Mouse (Mus musculus): ENCODE results near the gene Zbtb38. TPM values are rescaled to one million over a fixed set of nuclear protein-coding genes. Genes with fewer than 3 reads are reported as not detected.

Gene Zbtb38
- polyA plus RNA-seq, 1 experiment = 16.1 TPM

DNA sequence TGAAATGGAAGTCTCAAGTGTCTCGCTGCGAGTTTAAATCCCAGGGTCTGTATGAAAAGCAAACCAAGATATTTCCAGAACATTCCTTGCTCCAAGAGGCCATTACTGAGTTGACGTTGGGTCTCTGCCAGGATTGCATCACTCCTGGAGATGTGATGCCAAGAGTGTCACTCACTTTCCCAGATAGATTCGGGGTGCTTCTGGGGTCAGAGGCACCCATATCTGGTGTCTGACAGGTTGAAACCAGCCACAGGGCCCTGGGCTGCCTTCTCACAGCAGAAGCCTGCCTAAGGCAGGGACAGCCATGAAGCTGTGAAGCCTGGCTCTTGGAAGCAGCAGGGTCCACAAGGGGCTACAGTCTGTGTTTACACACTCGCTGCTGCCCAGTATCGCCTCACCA is 24.9 kb downstream of the Zbtb38 start:
- peak; percentile 72 for DNase-seq
- no peak for TF ChIP-seq CTCF (IDR thresholded peaks at IDR 0.05; ENCODE audit: insufficient read depth, low read length)
- no peak for TF ChIP-seq POLR2A (IDR thresholded peaks at IDR 0.05; ENCODE audit: borderline replicate concordance, extremely low read depth, low read depth, low read length)
- H3K4me3 ChIP-seq (replicated peaks; ENCODE audit: extremely low read depth, low read depth, low read length) = no peak overlapping the region
- H3K4me1 ChIP-seq (ENCODE audit: control insufficient read depth, insufficient read depth, low read length) = peaks cover 17% of the 10 kb centered on the region
- 51% methylated on average over 6 of the region's 6 CpGs for WGBS

DNA sequence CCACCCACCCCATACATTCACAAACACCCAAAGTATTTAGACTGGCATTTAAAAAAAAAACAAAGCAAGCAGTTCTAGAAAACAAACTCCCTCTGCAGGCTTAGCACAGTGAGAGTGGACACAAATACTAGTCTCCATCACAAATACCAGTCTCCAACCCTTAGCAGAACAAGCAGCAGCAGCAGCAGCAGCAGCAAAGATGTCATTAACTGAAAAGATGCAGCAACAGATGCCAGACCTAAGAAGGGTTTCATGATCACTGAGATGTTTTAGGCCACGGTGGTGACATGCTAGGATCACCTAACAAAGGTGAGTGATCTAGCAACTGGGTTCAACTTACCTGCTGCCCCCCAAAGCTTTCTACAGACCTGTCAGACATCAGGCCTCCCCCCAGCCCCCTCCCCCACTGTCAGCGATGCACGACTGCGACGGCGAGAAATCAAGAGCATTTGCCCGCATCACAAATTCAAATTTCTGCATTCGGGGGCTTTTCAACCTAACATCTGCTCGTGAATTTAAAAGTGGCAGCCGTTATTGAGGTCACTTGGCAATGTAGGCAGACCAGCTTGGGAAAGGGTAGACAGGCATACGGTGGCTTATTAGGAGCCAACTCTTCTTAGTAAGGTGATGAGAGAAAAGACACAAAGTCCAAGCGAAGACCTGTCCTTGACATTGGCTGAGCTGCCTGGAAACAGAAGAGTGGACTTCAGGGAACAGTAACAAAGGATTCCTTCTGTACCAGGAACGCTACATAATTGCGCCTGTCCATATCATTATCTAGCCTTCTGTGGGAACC is 26.1 kb downstream of the Zbtb38 start:
- Histone ChIP-seq H3K4me3 (replicated peaks; ENCODE audit: extremely low read depth, low read depth, low read length) (no peak overlapping the region), H3K4me1 (ENCODE audit: control insufficient read depth, insufficient read depth, low read length) (peaks cover 13% of the 10 kb centered on the region)
- DNase-seq = no peak
- WGBS = 71% methylated on average over 14 of the region's 14 CpGs
- TF ChIP-seq POLR2A (IDR thresholded peaks at IDR 0.05; ENCODE audit: borderline replicate concordance, extremely low read depth, low read depth, low read length) (no peak), CTCF (IDR thresholded peaks at IDR 0.05; ENCODE audit: insufficient read depth, low read length) (no peak)

DNA sequence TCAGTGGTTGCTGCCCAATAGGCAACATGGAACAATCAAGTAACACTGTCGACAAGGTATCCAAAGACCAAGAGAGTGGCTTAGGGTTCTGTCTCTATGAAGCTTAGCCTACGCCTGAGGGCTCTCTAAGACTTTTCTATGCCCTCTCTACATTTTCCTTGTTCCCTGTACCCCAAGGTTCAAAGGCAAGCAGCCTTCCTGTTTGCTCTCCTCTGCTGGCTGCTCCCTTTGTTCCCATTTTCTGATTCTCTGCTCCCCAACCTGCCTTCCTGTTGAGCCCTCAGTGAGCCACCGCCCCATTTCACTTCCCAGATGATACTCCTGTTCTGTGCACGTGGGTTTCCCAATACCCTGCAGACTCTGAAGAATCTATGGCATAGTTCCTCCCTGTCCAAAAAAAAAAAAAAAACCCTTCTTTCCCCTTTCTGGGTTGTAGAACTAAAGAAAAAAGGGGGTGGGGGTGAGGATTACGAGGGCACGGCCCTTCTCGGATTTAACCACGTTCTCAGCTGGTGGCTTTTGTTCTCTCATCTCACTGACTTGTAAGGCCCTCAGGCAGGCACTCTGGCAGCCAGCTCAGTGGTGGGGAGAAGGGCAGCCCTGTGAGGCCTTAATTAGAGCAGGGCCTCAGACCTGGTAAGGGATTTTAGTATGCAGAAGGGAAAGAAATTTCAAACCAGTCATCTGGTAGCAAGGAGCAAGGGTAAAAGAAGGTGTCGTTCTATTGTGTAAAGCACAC is 26.9 kb downstream of the Zbtb38 start:
- TF ChIP-seq POLR2A (IDR thresholded peaks at IDR 0.05; ENCODE audit: borderline replicate concordance, extremely low read depth, low read depth, low read length) = no peak
- TF ChIP-seq CTCF (IDR thresholded peaks at IDR 0.05; ENCODE audit: insufficient read depth, low read length) = no peak
- 50% methylated on average over 9 of the region's 9 CpGs for WGBS
- peaks cover 18% of the 10 kb centered on the region for H3K4me1 ChIP-seq (ENCODE audit: control insufficient read depth, insufficient read depth, low read length)
- H3K4me3 ChIP-seq (replicated peaks; ENCODE audit: extremely low read depth, low read depth, low read length) = no peak overlapping the region
- no peak for DNase-seq

DNA sequence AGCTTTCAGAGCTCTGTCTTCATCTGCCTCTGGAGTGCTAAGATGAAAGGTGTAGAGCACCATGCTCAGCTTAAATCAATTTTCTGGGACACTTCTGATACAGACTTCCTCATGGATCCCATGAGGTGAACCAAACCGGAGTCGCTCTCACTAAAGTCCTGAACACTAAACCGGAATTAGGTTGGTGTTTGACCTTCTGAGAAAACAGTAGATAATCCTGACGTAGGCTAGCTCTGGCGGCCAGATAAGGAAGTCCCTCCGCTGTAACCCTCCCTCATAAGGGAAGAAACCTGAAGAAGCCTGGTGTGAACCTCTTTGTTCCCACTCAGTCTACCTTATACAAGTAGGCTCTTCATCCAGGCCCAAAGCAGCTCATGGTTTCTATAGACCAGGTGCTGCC is 29.0 kb downstream of the Zbtb38 start:
- no peak overlapping the region for H3K4me3 ChIP-seq (replicated peaks; ENCODE audit: extremely low read depth, low read depth, low read length)
- H3K4me1 ChIP-seq (ENCODE audit: control insufficient read depth, insufficient read depth, low read length) = peaks cover 19% of the 10 kb centered on the region
- WGBS = 92% methylated on average over 6 of the region's 6 CpGs
- no peak for DNase-seq
- TF ChIP-seq POLR2A (IDR thresholded peaks at IDR 0.05; ENCODE audit: borderline replicate concordance, extremely low read depth, low read depth, low read length) (no peak), CTCF (IDR thresholded peaks at IDR 0.05; ENCODE audit: insufficient read depth, low read length) (no peak)

DNA sequence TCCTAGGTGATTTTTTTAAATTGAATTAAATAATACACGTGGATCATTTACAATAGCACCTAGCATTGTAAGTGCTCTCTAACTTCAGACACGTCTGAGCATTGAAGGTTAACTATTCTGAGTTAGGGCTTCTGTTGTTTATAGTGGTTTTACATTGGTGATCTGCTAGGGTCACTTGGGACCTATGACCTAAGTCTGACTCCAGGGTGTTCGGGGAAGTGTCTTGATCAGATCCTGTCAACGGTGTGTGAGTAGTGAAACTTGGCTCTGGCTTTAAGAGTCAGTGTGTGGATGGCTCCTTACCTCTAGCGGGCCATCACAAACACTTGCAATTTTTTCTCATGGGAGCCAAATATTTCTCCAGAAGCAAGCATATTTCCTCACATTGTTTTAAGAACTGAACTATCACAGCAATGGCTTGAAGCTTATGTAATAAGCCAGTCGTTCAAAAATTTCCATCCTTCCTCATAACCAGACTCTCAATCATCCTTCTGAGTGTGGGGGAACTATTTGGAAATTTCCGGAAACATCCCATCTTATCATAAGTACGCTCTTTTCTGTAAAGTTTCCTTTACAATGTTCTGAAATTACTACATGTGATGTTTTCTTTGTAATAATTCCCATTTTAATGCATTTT is 31.4 kb downstream of the Zbtb38 start:
- DNase-seq = no peak
- peaks cover 17% of the 10 kb centered on the region for H3K4me1 ChIP-seq (ENCODE audit: control insufficient read depth, insufficient read depth, low read length)
- no peak overlapping the region for H3K4me3 ChIP-seq (replicated peaks; ENCODE audit: extremely low read depth, low read depth, low read length)
- WGBS = 47% methylated on average over 8 of the region's 8 CpGs
- TF ChIP-seq CTCF (IDR thresholded peaks at IDR 0.05; ENCODE audit: insufficient read depth, low read length) (no peak), POLR2A (IDR thresholded peaks at IDR 0.05; ENCODE audit: borderline replicate concordance, extremely low read depth, low read depth, low read length) (no peak)

DNA sequence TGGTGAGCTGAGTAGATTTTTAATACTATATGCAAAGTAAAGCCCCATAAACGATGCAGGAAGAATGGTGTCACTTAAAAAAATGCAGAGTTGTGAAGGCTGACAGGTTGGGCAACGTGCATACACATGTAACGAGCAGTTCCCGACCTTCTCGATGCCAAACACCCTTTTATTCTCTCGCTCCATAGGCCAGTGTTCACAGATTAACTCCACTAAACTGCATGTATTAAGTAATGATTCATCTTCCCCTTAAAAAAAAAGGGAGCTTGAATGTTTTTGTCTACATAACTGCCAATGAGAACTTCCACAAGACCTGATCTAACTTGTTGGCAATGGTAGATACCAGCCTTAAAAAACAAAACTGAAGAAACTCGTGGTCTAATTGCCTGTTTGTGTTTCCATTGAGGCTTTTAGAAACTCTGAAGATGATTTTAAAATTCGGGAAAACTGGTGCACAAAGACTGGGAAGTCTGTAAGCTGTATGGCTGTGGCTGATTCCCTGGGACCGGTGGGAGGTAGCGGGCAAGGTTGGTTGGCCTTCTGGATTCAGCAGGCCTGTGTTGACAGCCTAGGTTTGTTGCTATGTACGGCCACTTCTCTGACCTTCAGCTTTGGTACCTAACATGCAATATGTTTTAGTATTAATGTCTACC is 32.0 kb downstream of the Zbtb38 start:
- WGBS = 50% methylated on average over 11 of the region's 11 CpGs
- H3K4me3 ChIP-seq (replicated peaks; ENCODE audit: extremely low read depth, low read depth, low read length) = no peak overlapping the region
- peaks cover 18% of the 10 kb centered on the region for H3K4me1 ChIP-seq (ENCODE audit: control insufficient read depth, insufficient read depth, low read length)
- TF ChIP-seq CTCF (IDR thresholded peaks at IDR 0.05; ENCODE audit: insufficient read depth, low read length) (no peak), POLR2A (IDR thresholded peaks at IDR 0.05; ENCODE audit: borderline replicate concordance, extremely low read depth, low read depth, low read length) (no peak)
- DNase-seq = no peak

DNA sequence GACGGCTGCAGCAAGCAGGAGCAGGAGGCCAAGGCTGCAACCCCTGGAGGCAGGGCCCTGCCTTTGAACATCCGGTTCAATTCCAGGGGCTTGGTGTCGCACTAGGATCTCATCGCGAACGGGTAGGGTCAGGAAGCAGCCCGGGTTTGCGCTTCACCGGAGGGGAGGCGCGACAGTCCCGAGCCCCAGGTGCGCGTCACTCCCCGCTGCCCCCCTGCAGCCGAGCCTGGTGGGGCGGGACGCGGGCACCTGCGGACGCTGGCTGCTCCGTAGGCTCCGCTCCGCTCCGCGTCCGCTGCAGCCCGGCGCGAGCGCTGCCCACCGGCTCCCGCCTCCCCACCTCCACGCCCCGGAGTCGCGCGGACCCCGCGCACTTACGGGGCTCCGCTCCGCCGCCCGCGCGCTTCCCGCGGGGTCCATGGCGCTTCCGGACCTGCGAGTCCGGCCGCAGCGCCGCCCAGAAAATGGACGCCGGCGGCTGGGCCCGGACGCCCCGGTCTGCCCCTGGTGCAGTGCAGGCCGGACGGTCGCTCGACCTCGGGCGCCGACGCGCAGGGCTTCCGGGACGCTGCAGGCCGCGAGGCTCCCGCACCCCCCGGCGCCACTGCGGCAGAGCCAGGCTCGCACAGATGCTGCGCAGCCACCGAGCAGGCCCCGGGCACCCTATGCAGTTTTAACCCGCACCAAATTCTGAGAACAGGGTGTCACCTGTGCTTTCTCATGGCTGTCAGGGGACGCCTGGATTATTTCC is 33.0 kb downstream of the Zbtb38 start:
- peak; percentile 85 for DNase-seq
- Histone ChIP-seq H3K4me3 (replicated peaks; ENCODE audit: extremely low read depth, low read depth, low read length) (peak overlapping the region; percentile 87), H3K4me1 (ENCODE audit: control insufficient read depth, insufficient read depth, low read length) (peaks cover 18% of the 10 kb centered on the region)
- TF ChIP-seq CTCF (IDR thresholded peaks at IDR 0.05; ENCODE audit: insufficient read depth, low read length) = no peak
- TF ChIP-seq POLR2A (IDR thresholded peaks at IDR 0.05; ENCODE audit: borderline replicate concordance, extremely low read depth, low read depth, low read length) = peak; percentile 92
- under 1% methylated on average over 83 of the region's 85 CpGs for WGBS

DNA sequence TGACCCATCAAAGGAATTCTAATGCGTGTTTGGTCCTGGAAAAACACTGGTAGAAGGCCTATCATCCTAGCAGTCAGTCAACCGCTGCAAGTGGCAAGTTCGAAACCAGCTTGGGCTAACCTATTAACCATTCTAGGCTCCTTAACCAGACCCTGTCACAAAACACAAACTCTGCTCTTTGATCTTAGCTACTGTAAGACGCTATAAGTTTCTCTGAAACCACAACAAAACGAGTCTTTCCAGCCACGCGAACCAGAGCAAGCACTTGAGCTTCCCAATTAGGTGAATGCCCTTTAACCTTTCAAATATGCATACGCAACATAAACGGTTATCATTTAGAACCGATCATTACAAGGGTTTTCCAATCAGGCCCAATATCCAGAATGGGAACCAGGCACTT is 33.7 kb downstream of the Zbtb38 start:
- Histone ChIP-seq H3K4me3 (replicated peaks; ENCODE audit: extremely low read depth, low read depth, low read length) (peak overlapping the region; percentile 87), H3K4me1 (ENCODE audit: control insufficient read depth, insufficient read depth, low read length) (peaks cover 21% of the 10 kb centered on the region)
- WGBS = 35% methylated on average over 10 of the region's 10 CpGs
- DNase-seq = no peak
- TF ChIP-seq POLR2A (IDR thresholded peaks at IDR 0.05; ENCODE audit: borderline replicate concordance, extremely low read depth, low read depth, low read length) = no peak
- TF ChIP-seq CTCF (IDR thresholded peaks at IDR 0.05; ENCODE audit: insufficient read depth, low read length) = no peak

All from lung, adult 2 months (tissue).